Mouse (Mus musculus) forelimb bud, embryonic 11.5 days (tissue): ENCODE measurements around the gene 9930104L06Rik.

Experiments
- DNase-seq: peaks from one replicate; pipeline ENCODE4 v3.0.0-alpha.2; 2012; ENCODE audit warnings: low read depth, low spot score

9930104L06Rik gene

GRCm38 (mm10) chr4:124960940-124961339 is 24.1 kb downstream of the 9930104L06Rik start:
- no peak for DNase-seq

DNA sequence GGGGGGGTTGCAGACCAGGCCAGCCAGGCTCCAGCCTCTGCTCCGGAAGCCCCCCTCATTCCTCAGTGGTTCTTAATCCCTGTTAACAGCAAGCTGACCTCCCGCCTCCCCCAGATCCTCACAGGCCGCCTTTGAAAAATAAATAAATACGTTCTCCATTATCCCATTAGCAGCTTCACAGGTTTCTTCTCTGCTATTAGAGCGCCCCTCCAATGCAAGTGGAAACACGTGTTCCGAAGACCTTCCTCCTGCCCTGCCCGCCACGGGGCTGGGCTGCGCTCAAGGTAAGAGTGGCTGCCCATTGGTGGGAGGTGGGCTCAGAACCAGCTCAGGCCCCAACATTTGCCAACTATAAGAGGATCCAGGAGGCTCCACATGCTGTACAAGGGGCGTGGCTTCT is 25.7 kb downstream of the 9930104L06Rik start:
- DNase-seq: no peak

GRCm38 (mm10) chr4:124964912-124965599 is 28.2 kb downstream of the 9930104L06Rik start:
- no peak for DNase-seq

- DNase-seq: no peak
Observed at GRCm38 (mm10) chr4:124968711-124969110, 31.9 kb downstream of the 9930104L06Rik start.

- no peak for DNase-seq
Observed at GRCm38 (mm10) chr4:124969219-124969848, 32.5 kb downstream of the 9930104L06Rik start.

DNA sequence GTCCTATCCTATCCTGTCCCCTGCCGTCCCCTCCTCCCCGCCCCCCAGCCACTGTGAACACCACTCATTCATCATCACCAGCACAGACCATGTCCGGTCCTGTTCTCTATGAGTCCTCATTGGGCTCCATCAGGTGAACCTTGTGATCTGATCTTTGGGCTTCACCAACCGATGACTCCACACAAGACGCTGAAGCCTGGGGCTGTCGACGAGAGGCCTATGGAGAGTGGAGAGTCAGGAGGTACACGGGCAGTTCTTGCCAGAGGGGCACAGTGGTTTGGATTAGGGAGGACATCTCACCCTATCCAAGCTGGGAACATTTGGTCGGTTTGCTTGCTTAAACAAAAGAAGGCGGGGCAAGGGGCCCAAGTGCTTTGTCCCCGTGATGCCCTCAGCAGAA is 33.3 kb downstream of the 9930104L06Rik start:
- no peak for DNase-seq

GRCm38 (mm10) chr4:124970677-124971076 is 33.8 kb downstream of the 9930104L06Rik start:
- no peak for DNase-seq

- no peak for DNase-seq
Observed at GRCm38 (mm10) chr4:124971094-124971493, 34.2 kb downstream of the 9930104L06Rik start.

DNA sequence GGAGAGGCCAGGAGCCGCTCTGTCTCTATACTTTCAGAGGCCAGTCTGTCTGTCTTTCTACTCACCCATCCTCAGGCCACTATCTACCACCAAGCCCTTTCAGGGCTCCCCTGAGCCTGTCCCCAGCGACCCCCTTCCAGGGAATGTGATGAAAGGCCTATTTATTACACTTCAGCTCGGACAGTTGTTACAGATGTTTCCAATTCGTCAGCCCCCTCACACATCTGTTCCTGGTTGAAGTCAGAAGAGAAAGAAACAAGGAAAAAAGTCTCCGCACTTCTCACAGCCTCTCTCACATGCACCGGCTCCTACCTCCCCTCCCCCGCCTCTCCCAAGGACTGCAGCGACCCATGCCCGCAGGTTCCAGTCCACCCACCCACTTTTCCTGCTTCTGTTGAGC is 35.5 kb downstream of the 9930104L06Rik start:
- peak; percentile 79 for DNase-seq

DNA sequence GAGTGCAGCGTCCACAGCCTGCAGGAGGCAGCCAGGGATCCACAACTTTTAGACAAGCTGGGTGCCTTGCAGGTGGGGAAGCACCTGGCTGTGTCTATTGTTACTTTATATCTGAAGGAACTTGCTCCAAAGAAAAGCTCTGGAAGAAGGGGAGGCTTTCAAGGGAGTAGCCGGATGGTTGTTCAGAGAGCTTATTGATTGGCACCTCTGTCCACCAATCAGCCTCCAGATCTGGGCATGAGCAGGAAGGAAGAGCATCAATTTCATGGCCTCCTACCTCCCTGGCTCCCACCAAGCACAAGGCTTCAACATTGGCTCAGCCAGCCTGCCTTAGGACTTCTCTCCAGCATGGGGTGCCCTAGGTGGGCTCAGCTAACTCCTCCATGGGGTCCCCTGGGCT is 36.4 kb downstream of the 9930104L06Rik start:
- no peak for DNase-seq

DNA sequence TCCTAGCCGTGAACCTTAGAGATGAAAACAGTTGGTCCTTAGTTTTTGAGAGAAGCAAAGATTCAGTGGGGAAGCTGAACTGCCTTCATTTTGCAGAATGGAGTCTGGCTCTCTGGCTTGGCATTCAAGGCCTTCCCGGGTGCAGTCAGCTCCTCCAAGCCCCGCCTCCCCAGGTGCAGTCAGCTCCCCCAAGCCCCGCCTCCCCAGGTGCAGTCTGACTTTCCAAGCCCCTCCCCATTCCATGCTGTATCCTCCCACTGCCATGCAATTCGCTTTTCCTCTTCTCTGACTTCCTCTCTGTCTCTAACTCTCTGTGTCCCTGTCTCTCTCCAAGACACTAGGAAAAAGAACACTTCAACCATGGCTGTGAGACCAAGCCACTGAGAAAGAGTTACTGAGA is 41.4 kb downstream of the 9930104L06Rik start:
- DNase-seq: no peak

DNA sequence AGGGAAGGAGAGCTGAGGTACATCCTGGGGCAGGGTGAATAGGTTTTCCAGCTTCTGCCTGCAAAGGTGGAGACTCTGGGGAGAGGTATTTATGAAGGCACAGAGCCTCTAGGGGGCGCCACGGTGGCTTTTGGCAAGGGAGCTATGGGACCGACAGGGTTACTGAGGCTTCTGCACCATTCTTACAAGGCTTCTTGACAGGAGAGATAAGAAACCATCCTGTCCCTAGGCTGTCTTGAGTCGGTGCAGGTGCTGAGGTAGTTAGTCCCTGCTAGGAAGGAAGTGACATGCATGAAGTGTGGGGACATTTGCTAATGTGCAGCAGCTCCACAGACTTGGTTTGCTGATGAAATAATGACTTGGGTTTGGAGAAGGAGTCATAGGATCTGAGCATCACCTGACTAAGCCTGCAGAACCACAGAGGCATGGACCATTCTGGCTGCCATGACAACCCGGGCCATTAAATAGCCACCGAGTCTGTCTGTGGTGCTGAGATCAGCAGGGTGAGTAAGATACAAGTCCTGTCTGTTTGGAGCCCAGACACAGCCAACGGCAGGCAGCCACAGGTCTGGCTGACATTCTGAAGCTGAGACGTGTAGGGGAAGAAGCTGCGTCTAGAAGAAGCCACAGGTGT is 47.2 kb downstream of the 9930104L06Rik start:
- DNase-seq: no peak

GRCm38 (mm10) chr4:124984871-124985670 is 48.2 kb downstream of the 9930104L06Rik start:
- DNase-seq: no peak

- no peak for DNase-seq
Observed at GRCm38 (mm10) chr4:124985671-124986602, 49.1 kb downstream of the 9930104L06Rik start, which contains the start of gene Rspo1. Rspo1 (plus strand) TSS chr4:124986430.

DNA sequence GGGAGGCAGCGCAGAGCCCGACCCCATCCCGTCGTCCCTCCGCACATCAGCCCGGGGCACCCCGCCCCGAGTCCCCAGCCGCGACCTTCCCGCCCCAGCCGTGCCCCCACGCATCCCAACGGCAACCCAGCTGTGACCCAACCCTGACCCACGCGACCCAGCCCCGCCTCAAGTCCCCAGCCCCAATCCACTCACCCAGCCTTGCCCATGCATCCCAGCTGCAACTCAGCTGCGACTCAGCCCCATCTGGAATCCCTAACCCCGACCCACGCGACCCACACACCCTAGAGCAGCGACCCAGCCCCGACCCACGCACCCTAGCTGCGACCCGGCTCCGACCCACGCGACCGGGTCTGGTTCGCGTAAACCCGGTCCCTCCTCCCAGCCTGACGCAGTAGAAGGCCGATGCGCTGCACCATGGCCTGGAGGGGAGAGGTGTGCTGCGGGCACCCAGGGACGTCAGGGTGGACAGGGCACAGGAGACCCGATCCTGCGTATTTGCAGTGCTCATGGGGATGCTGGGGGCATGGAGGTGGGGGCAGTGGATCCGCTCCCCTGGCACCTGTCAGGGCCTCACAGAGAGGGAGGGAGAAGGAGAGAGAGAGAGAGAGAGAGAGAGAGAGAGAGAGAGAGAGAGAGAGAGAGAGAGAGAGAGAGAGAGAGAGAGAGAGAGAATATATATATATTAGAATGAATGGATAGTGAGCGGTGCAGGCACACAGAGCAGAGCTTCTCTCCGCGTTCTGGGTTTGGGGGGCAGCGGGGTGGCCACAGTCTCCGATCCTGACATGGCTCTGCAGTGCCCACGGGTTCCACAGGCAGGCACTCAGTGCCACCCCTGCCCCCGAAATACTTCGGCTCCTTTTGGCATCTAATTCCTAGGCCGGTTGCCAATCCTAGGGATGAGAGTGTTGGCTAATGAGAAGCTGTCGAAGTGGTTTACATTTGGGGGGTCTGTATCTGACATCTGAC is 50.2 kb downstream of the 9930104L06Rik start:
- no peak for DNase-seq

GRCm38 (mm10) chr4:124987711-124988097 is 50.9 kb downstream of the 9930104L06Rik start:
- no peak for DNase-seq

- DNase-seq: no peak
Observed at GRCm38 (mm10) chr4:124988382-124988781, 51.5 kb downstream of the 9930104L06Rik start.

- peak; percentile 53 for DNase-seq
Observed at GRCm38 (mm10) chr4:124989787-124990253, 53.0 kb downstream of the 9930104L06Rik start.

- no peak for DNase-seq
Observed at GRCm38 (mm10) chr4:124990325-124990724, 53.5 kb downstream of the 9930104L06Rik start.
